Mouse (Mus musculus) midbrain, embryonic 14.5 days (tissue): ENCODE data around the gene Slc38a6. TPM values are rescaled to one million over a fixed set of nuclear protein-coding genes. Genes with fewer than 3 reads are reported as not detected.

ENCODE experiments used
- ATAC-seq: fragments of 200-750 bp; cut with Nextera tagmentation; 2 replicates; pipeline ENCODE4 v1.8.0; 2017; ENCODE audit warnings: moderate number of reproducible peaks, moderate library complexity; ENCODE audit not compliant: low FRiP score, low TSS enrichment
- DNase-seq: peaks from one replicate; pipeline ENCODE4 v3.0.0-alpha.2; 2015
- H3K27ac ChIP-seq: fragments of 300-500 bp; sonication (generic); replicated peaks from 2 replicates; pipeline ENCODE4 v1.5.1; 2014; ENCODE audit warnings: mild to moderate bottlenecking, low read depth, low read length, moderate library complexity
- H3K27me3 ChIP-seq: fragments of 300-500 bp; sonication (generic); 2 replicates; pipeline ENCODE4 v1.6.1; 2014; ENCODE audit warnings: low read length, control low read depth, mixed read lengths; ENCODE audit not compliant: control insufficient read depth, insufficient read depth
- H3K36me3 ChIP-seq: fragments of 300-500 bp; sonication (generic); 2 replicates; pipeline ENCODE4 v1.6.1; 2014; ENCODE audit warnings: low read length, control low read depth; ENCODE audit not compliant: control insufficient read depth, insufficient read depth
- H3K4me1 ChIP-seq: fragments of 300-500 bp; sonication (generic); 2 replicates; pipeline ENCODE4 v1.6.1; 2014; ENCODE audit warnings: mild to moderate bottlenecking, antibody characterized with exemption, low read length, control low read depth; ENCODE audit not compliant: control insufficient read depth, insufficient read depth
- H3K4me2 ChIP-seq: fragments of 300-500 bp; sonication (generic); 2 replicates; pipeline ENCODE4 v1.6.1; 2014; ENCODE audit warnings: mild to moderate bottlenecking, low read length, moderate library complexity
- H3K4me3 ChIP-seq: fragments of 300-500 bp; sonication (generic); replicated peaks from 2 replicates; pipeline ENCODE4 v1.5.1; 2014; ENCODE audit warnings: low read depth, low read length
- H3K9ac ChIP-seq: fragments of 300-500 bp; sonication (generic); replicated peaks from 2 replicates; pipeline ENCODE4 v1.6.1; 2014; ENCODE audit warnings: mild to moderate bottlenecking, low read length, moderate library complexity
- H3K9me3 ChIP-seq: fragments of 300-500 bp; sonication (generic); 2 replicates; pipeline ENCODE4 v1.6.1; 2016; ENCODE audit warnings: low read length, control low read depth, mixed read lengths; ENCODE audit not compliant: control insufficient read depth
- WGBS: fragments of 180-500 bp; shearing (Covaris S2); extraction: QIAGEN DNeasy Blood & Tissue Kit; methylation state at CpG from one replicate; pipeline ENCODE4 v1.1.7; 2014; 5-methylcytosine and 5-hydroxymethylcytosine counted together
- polyA plus RNA-seq: library from polyadenylated mRNA; unstranded; fragments of >200 nt; fragmentation: Nextera tagmentation; extraction: Ambion mirVana; gene quantifications from 2 replicates; pipeline ENCODE4 v1.2.1, GENCODE M21; 2014

The Slc38a6 gene
- polyA plus RNA-seq, 1 experiment from 2014 or later = 14.3 TPM

DNA sequence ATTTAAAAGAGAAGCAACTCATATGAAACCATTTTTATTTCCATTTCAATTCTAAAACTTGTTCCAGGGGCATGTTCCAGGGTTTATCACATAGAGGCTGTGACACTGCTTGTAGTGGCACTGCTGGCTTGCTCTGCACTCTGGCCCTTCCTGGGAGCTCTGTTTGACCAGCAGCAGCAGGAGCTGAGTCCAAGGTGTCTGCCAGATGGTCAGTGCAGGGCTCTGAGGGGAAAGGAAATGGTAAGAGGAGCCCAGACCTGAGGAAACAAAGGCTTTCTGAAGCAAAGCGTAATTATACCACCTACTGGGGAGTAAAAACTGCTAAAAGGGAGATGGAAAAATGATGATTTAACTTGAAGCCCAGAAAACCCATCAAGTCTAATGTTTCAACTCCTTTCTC is 18.1 kb upstream of the Slc38a6 start:
- Histone ChIP-seq H3K27ac (no peak overlapping the region), H3K4me2 (no peak overlapping the region), H3K4me1 (no peaks in the 10 kb centered on the region), H3K4me3 (no peak overlapping the region), H3K9ac (no peak overlapping the region), H3K9me3 (no peaks in the 10 kb centered on the region), H3K36me3 (no peaks in the 10 kb centered on the region), H3K27me3 (no peaks in the 10 kb centered on the region)
- 83% methylated on average over 1 of the region's 1 CpGs for WGBS
- no peak for ATAC-seq
- DNase-seq = no peak

GRCm38 (mm10) chr12:73269531-73269930 is 17.0 kb upstream of the Slc38a6 start:
- Histone ChIP-seq H3K36me3 (no peaks in the 10 kb centered on the region), H3K9me3 (no peaks in the 10 kb centered on the region), H3K4me1 (no peaks in the 10 kb centered on the region), H3K27ac (no peak overlapping the region), H3K27me3 (no peaks in the 10 kb centered on the region), H3K4me3 (no peak overlapping the region), H3K4me2 (no peak overlapping the region), H3K9ac (no peak overlapping the region)
- WGBS = 94% methylated on average over 3 of the region's 3 CpGs
- no peak for DNase-seq
- no peak for ATAC-seq

GRCm38 (mm10) chr12:73269933-73270332 is 16.6 kb upstream of the Slc38a6 start:
- Histone ChIP-seq H3K4me3 (no peak overlapping the region), H3K4me2 (no peak overlapping the region), H3K4me1 (no peaks in the 10 kb centered on the region), H3K27me3 (no peaks in the 10 kb centered on the region), H3K36me3 (no peaks in the 10 kb centered on the region), H3K9ac (no peak overlapping the region), H3K9me3 (no peaks in the 10 kb centered on the region), H3K27ac (no peak overlapping the region)
- ATAC-seq (no peak), DNase-seq (no peak)
- 92% methylated on average over 4 of the region's 4 CpGs for WGBS

- H3K27me3 ChIP-seq = no peaks in the 10 kb centered on the region
- H3K9ac ChIP-seq = no peak overlapping the region
- DNase-seq = no peak
- no peak overlapping the region for H3K27ac ChIP-seq
- WGBS = 95% methylated on average over 3 of the region's 3 CpGs
- peaks cover 6% of the 10 kb centered on the region; the same call in 1 of the 2 replicates for H3K9me3 ChIP-seq
- H3K4me3 ChIP-seq = no peak overlapping the region
- H3K4me1 ChIP-seq = no peaks in the 10 kb centered on the region
- H3K4me2 ChIP-seq = no peak overlapping the region
- no peak for ATAC-seq
- H3K36me3 ChIP-seq = peaks cover 13% of the 10 kb centered on the region
Measured at GRCm38 (mm10) chr12:73274921-73275320, 11.7 kb upstream of the Slc38a6 start.

- H3K27me3 ChIP-seq = no peaks in the 10 kb centered on the region
- peak overlapping the region; percentile 69; the same call in 1 of the 2 replicates for H3K9ac ChIP-seq
- ATAC-seq (no peak), DNase-seq (peak; percentile 7)
- peak overlapping the region; percentile 59 for H3K4me2 ChIP-seq
- no peak overlapping the region for H3K27ac ChIP-seq
- WGBS = 76% methylated on average over 8 of the region's 8 CpGs
- no peaks in the 10 kb centered on the region; the same call in 1 of the 2 replicates for H3K36me3 ChIP-seq
- peak overlapping the region; percentile 67; the same call in 1 of the 2 replicates for H3K4me3 ChIP-seq
- peaks cover 13% of the 10 kb centered on the region; the same call in 1 of the 2 replicates for H3K4me1 ChIP-seq
- H3K9me3 ChIP-seq = no peaks in the 10 kb centered on the region
Measured at GRCm38 (mm10) chr12:73287609-73288008, 1.0 kb downstream of the Slc38a6 start.

DNA sequence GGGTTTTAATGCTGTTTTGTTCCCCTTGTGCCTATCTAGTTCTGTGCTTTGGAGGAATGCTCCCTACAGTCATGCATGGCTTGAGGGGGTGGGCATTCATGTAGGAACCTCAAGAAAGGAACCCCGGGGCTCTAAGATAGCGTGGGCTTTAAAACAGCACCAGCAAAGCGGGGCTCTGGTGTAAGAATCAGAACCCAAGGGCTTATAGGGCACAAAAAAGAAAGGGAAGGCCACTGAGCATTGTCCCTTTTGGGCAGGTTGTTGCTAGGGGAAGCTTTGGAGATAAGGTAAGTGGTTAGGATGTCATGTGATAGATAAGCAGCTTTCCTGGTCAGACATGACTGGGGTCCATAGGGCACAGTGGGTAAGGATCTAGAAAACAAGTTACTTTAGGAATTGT is 2.0 kb downstream of the Slc38a6 start:
- Histone ChIP-seq H3K36me3 (peaks cover 9% of the 10 kb centered on the region), H3K27ac (no peak overlapping the region), H3K9me3 (no peaks in the 10 kb centered on the region), H3K9ac (no peak overlapping the region), H3K27me3 (no peaks in the 10 kb centered on the region), H3K4me1 (peaks cover 13% of the 10 kb centered on the region; the same call in 1 of the 2 replicates), H3K4me3 (no peak overlapping the region), H3K4me2 (no peak overlapping the region)
- no peak for ATAC-seq
- 90% methylated on average over 3 of the region's 3 CpGs for WGBS
- DNase-seq = no peak

DNA sequence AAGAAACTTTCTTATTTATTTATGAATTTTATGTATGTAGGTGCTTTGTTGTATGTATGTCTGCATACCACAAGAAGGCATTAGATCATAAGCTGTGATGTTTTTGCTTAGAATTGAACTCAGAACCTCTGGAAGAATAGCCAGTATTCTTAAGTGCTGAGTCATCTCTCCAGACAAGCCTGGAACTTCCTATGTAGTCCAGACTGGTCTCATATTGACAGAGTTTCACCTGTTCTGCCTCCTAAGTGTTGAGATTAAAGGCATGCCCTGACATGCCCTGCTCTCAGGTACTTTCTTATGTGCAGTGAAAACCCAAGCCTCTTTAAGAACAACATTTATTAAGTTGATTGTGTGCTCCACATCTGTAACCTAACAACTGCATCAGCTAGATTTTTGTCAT is 8.3 kb downstream of the Slc38a6 start:
- no peak overlapping the region for H3K4me2 ChIP-seq
- no peaks in the 10 kb centered on the region for H3K9me3 ChIP-seq
- no peak for ATAC-seq
- no peak overlapping the region for H3K27ac ChIP-seq
- H3K27me3 ChIP-seq = no peaks in the 10 kb centered on the region
- no peak overlapping the region for H3K9ac ChIP-seq
- H3K4me3 ChIP-seq = no peak overlapping the region
- H3K36me3 ChIP-seq = peaks cover 25% of the 10 kb centered on the region
- no peak for DNase-seq
- H3K4me1 ChIP-seq = no peaks in the 10 kb centered on the region

- H3K27me3 ChIP-seq = no peaks in the 10 kb centered on the region
- WGBS = 38% methylated on average over 11 of the region's 11 CpGs
- H3K27ac ChIP-seq = no peak overlapping the region
- H3K9ac ChIP-seq = no peak overlapping the region
- no peak overlapping the region for H3K4me2 ChIP-seq
- H3K36me3 ChIP-seq = peaks cover 30% of the 10 kb centered on the region
- peak; percentile 32 for DNase-seq
- no peaks in the 10 kb centered on the region for H3K9me3 ChIP-seq
- H3K4me1 ChIP-seq = no peaks in the 10 kb centered on the region
- ATAC-seq = no peak
- no peak overlapping the region for H3K4me3 ChIP-seq
Measured at GRCm38 (mm10) chr12:73295505-73296140, 9.0 kb downstream of the Slc38a6 start.

DNA sequence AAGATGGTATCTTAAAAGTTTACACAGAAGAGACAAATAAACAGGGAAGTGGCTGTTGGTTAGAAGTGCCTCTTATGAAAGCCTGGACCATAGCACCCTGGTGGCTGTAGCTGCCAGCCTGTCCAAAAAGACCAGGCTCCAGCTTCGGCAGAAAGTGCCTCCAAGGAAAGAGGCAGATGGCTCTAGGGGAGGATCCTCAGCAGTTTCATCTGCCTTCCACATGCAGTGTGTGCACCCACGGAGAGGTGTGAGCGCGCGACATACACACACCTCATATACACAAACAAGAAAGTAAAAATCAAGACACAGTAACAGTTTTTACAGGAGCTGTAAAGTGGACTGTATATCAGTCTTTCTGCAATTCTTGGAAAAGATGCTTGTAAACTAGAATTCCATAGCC is 12.0 kb downstream of the Slc38a6 start:
- DNase-seq (no peak), ATAC-seq (no peak)
- Histone ChIP-seq H3K27ac (no peak overlapping the region), H3K4me2 (no peak overlapping the region), H3K4me1 (no peaks in the 10 kb centered on the region), H3K9me3 (no peaks in the 10 kb centered on the region), H3K36me3 (peaks cover 22% of the 10 kb centered on the region), H3K27me3 (no peaks in the 10 kb centered on the region), H3K4me3 (no peak overlapping the region), H3K9ac (no peak overlapping the region)
- WGBS = 92% methylated on average over 5 of the region's 5 CpGs
